Mouse (Mus musculus) layer of hippocampus, adult 11-12 months (tissue): ENCODE results near the gene Coa4.
A peak's percentile ranks its signal among the peaks of the same experiment; 100 is the strongest.

Experiments
- DNase-seq: peaks from one replicate; pipeline ENCODE4 v3.0.0; 2022; ENCODE audit warnings: low spot score

The Coa4 gene

GRCm38 (mm10) chr7:100504740-100505487 lies 32.0 kb upstream of the Coa4 start:
- DNase-seq, result no peak

DNA sequence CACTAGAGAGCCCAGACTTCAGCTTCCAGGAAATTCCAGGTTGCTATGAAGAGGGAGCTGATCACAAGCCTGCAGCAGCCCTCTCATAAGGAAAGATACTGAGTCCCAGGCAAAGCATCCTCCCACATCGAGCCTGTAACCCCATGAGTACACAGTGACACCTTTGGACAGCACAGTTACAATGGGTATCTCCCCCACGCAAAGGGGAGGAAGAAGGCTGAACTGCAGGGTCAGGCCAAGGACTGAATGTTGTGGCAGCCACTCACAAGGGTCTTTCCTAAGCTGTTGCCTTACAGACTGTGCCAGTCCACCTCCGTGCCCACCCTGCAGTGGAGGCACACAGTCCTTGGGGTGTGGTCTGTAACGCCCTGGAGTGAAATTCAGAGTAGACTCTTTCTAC lies 30.4 kb upstream of the Coa4 start:
- no peak for DNase-seq

GRCm38 (mm10) chr7:100508670-100509069 lies 28.2 kb upstream of the Coa4 start:
- DNase-seq, result no peak

DNA sequence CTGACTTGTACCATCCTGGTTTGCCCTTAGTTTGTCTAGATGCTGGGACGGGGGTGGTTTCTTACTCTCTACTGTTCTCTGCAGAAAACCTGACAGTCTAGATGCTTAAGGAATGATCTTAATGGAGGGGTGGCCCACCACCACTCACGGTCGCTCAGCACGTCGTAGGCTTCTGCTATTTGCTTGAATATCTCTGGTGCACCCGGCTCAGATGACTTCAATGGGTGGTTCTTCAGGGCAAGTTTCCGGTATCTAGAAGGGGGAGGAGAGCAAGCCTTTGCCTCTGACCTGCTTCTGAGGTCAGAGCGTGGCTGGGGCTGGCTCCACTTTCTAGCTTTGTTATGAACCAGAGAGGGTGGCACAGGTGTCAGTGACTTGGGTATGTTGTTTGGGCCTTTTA lies 25.3 kb upstream of the Coa4 start:
- DNase-seq, result no peak

GRCm38 (mm10) chr7:100514573-100514972 lies 22.3 kb upstream of the Coa4 start, which contains the start of gene Dnajb13:
TSS of gene Dnajb13 (minus strand) at chr7:100514960.
- DNase-seq, result no peak

DNA sequence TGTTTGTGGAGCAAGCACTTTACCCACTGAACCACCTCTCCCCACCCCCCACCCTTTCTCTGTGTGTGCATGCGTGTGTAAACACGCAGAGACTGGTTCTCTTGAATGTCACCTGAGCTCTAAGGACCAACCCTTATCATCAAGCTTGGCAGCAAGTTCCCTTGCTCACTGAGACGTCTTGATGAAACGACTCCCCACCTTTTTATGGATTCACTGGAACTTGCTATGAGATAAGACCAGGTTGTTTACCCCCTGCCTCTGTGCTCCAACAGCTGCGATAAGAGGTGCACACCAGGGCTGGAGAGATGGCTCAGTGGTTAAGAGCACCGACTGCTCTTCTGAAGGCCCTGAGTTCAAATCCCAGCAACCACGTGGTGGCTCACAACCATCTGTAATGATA lies 16.7 kb upstream of the Coa4 start:
- no peak for DNase-seq

DNA sequence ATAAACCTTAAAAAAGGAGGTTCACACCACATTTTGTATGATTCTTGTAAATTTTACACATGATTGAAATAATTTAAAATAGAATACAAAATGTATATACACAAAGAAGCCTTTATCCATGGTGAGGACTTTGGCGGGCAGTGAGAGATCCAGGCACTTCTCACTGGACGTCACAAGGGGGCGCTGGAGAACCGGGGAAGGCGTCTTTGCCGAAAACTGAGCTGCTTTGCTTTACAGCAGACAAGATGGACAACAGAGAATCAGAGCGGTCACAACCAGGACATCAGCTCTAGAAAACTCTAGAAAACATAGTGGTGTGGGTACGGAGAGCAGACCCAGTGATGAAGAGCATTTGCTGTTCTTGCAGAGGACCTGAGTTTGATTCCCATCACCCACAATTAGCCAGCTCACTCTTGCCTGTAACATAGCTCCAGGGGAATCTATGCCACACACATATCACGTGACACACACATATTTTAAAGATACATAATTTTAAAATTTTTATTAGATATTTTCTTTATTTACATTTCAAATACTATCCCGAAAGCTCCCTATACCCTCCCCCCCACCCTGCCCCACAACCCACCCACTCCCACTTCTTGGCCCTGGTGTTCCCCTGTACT lies 16.1 kb upstream of the Coa4 start:
- peak; percentile 76 for DNase-seq

DNA sequence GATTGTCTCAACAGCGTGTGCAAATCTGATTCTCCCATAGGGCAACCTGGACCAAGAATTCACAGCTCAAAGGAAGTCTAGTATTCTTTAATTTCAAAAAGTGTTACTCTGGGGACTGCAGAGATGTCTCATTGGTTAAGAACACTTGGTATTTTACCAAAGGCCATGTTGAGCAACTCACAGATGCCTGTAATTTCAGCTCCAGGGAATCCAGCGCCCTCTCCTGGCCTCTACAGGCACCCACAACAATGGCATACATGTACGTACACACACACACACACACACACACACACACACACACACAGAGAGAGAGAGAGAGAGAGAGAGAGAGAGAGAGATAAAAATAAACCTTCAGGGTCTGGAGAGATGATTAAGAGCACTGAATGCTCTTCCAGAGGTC lies 14.6 kb upstream of the Coa4 start:
- DNase-seq, result no peak

GRCm38 (mm10) chr7:100524669-100525068 lies 12.2 kb upstream of the Coa4 start:
- no peak for DNase-seq

DNA sequence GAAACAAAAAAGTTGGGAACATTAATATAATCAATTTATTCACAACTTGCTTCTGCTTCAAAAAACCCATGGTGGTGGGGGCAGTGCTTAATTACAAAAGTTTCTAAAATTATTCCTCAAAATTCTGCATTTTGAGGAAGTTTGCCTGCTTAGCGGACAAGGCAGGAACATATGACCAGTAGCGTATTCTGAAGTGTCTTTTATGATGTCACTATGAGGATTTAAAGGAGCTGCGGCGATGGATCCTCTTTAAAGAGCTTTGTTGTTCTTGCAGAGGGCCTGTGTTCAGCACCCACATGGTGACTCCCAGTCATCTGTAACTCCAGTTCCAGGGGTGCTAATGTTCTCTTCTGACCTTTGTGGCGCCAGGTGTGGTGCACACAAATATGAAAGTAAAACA lies 6.1 kb upstream of the Coa4 start:
- no peak for DNase-seq

DNA sequence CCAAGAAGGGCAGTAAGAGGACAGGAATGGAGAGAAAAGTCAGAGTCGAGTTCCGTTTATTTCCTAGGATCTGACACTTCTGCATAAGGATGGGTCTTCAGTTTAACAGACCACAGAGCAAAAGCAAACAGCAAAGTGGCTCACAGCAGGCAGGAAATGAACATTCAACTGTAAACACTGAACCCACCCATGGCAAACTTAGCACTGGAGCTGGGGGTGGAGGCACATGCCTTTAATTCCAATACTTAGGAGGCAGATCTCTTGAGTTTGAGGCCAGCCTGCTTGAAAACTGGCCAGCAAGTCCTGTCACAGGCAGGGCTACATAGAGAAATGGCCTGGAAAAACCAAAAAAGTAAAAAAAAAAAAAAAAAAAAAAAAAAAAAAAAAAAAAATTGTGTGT lies 3.4 kb upstream of the Coa4 start:
- no peak for DNase-seq

- no peak for DNase-seq
Observed at GRCm38 (mm10) chr7:100534216-100534615, 2.7 kb upstream of the Coa4 start.

GRCm38 (mm10) chr7:100535831-100536230 lies 1.0 kb upstream of the Coa4 start:
- DNase-seq, result no peak

DNA sequence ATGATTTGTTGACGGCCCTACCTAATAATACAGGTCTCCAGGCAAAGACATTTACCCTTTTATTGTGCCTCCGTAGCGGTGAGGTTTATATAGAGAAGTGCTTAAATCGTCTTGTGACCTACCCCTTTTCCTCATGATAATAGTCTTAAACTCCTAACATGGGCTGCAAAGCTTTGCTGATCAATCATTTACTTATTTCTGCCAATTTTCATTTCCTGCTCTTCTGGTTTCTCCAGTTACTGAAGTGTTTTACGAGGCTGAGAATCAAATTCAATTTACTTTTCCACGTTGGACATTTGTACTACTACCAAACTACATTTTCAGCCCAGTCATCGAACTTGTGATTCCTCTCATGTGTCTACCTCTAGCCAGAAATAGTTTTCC lies 640 bp downstream of the Coa4 start:
- DNase-seq, result no peak

- DNase-seq, result no peak
Observed at GRCm38 (mm10) chr7:100539516-100539915, 2.6 kb downstream of the Coa4 start.

DNA sequence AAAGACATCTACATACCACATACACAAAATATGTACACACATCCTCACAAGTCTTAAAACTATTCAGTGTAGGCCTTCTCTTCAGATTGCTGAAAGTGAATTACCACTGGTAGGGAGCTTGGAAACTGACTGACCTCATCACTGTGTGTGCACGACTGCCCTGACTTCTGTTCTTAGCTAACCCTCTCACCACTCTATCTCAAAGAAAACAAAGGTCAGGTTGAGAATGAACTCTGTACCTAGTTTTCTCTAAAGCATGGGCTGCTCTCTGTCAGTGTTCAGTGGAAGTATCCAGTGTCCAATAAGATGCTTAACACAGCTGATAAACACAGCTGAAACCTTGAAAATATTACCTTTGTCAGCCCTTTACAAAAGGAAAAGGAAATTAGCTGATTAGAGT lies 7.6 kb downstream of the Coa4 start:
- DNase-seq, result no peak

DNA sequence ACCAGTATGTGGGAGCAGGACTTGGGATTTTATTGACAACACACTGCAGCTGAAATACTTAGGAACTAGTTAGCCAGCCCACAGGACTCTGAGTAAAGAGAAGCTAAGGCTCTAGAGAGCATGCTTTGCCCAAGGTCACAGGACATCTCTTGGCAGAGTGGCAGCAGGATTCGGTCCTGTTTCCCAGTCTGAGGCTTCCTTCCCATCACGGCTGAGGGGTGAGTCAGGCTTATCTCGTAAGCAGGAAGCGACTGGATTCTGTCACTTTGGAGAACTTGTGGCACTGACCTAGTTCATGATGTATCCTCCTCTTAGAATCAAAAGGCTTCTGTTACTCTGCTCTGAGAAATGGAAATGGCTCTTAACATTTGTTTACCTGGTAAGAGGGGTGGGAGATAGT lies 10.8 kb downstream of the Coa4 start:
- no peak for DNase-seq

DNA sequence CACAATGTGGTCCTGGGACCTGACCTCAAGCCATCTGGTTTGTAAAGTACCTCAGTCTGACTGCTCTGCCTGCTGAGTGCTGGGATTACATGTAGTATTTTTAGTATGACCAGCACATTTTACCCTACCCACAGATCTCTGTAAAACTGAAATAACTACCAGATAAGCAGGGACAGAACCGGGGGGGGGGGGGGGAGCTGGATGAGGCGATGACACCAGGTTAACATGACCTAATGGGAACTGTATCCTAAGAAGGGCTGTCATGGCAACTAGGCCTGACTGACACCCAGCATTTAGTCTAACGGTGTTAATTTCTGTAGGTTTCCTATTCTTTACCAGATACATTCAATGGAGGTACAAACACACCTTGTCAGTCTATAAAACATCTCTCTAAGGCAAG lies 12.9 kb downstream of the Coa4 start:
- DNase-seq, result no peak

DNA sequence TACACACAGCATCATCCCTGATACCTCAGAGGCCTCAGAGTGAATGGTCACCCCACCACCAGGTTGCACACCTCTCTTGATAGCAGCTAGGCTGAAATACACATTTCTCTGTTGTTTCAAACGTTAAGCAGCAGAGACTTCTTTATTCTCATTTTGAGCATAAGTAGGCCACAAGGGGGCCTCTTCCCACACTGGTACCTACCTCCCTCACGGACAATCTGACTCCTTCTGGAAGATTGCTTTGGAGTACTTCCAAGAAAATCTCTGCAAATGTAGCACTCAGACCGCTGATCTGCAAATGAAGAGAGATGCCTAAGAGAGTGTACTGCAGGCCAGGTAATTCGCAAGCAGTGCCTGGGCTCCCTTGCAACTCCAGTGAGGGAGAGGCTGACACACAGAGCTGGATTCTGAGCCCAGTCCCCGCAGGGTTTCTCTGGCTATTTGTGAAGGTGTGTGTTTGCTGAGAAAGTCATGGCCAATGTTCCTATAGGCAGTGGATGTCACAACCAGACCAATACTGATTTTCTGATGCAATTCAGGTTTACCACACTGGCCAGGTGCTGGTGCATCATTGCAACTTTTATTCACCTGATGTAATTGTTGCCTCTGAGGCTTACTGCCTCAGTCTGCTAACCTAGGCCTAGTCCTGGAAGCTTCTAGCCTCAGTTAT lies 13.6 kb downstream of the Coa4 start:
- DNase-seq, result peak; percentile 64

DNA sequence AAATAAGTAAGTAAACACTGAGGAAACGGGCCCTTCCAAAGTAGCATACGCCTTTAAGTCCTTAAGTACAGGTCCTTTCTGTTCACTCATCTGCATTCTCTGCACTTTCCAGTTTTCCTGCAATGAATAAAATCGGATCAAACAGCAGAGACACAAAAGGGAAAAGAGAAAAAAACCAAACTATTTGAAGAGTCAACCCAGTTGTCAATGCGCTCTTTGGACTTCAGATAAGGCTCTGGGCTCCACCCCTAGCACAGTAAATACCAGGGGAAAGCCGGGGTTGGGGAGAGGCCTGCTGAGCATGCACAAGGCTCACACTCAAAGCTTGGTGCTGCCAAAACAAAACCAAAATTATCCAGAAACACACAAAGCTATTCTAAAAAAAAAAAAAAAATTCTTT lies 18.1 kb downstream of the Coa4 start:
- DNase-seq, result no peak

GRCm38 (mm10) chr7:100555431-100555951 lies 18.6 kb downstream of the Coa4 start:
- peak; percentile 77 for DNase-seq

DNA sequence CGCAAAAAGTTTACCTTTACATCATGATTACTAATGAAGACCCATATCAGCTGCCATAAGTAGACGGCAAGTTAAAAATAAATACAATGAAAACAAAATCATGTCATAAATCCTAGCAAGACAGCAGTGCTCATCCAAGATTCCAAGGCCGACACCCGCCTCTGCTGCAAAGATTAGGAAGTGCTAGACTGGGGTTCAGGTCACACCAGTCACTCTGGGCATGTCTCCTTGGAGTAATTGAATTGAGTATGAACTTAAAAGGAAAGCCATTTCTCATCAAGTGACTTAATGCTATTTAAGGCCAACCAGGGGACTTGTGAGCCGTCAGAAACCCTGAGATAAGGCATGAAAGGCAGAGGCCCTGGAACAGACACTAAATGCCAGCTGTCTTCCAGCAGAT lies 20.4 kb downstream of the Coa4 start:
- DNase-seq, result no peak

- no peak for DNase-seq
Observed at GRCm38 (mm10) chr7:100559331-100559730, 22.5 kb downstream of the Coa4 start.
